Mouse (Mus musculus) gastrocnemius, postnatal 36 days (tissue): ENCODE measurements around the gene Fbxl2. TPM values are rescaled to one million over a fixed set of nuclear protein-coding genes. Genes with fewer than 3 reads are reported as not detected.
A peak's percentile ranks its signal among the peaks of the same experiment; 100 is the strongest.

Experiments used
- DNase-seq, 2 experiments: peaks; one replicate each; pipeline ENCODE4 v3.0.0; 2022
- intact Hi-C: fragments of 180-260 bp; cut with DNase I; formaldehyde crosslinking; loops from one replicate; pipeline ENCODE4 v1.15.1; 2025
- total RNA-seq, 2 experiments: library from RNA; stranded (reverse); gene quantifications; 2 replicates each; pipeline ENCODE4 v1.2.3; 2021

Fbxl2 gene
- total RNA-seq, 2 experiments from 2014 or later, result 0.44 to 0.77 TPM

DNA sequence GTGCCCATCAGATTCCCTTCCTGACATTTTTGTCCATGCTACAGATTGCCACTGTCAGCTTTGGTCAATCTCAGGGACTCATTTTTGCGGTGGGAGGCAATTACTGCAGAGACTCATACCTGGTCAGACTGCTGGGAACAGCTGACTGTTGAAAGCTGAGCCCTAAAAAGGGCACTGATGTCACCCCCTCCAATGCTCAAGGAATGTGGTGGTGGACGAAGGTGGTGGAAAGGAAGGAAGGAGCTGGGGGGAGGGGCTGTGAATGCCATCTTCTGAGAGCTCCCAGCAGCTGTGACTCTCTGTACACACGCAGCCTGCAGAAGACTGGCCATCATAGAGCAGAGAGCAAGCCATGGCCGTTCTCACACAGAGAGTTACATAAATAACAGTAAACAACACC lies 23.9 kb downstream of the Fbxl2 start:
- DNase-seq, result no peak
- intact Hi-C loops, result no loop called here

DNA sequence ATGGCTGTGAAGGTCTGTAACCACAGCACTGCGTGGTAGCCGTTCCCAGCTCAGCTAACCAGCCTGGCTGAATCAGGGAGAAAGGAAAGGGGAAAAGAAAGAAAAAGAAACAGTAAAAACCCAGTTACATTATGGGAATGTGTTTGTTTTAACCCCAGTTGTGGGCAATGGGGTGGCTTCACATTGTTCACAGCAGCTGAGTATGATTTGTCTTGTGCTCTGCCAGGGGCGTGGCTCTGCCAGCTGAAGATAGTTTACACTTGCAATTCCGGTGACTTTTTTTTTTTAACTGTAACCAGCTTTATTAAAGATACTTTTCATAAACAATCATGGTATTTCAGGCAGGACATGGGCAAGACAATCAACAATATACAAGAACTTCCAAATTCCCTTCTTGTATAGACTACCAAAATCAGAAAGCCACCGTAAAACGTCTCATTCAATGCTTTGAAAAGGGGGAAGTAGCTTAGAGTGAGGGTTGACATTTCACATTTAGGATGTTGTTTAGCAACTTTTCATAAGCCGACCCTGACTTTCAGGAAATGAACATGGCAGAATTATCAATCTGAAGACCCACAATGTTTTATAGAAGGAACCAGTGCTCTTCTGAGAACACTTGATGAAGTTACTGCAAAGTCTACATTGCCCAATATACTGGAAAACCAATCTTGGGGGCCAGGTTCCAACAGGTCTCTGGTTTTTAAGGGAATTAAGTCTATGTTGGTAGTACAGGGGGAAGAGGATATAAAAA lies 26.8 kb downstream of the Fbxl2 start:
- intact Hi-C loops, result no loop called here
- no peak for DNase-seq

DNA sequence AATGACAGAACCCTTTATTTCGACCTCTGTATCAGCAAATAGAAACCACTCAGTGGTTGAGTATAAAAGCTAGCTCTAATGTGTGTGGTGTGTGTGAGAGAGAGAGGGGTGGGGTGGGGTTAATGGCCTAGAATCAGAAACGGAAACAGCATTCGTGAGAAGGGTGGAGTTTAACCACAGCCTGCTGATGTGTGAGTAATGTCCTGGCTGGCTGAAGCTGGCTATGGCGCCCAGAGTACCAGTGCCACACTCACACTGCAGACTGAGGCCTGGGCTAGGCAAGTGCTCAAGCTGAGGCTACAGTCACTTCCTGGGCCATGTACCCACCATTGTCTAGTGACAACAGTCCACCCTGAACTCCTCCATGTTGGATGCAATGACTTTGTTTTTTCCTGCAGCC lies 29.6 kb downstream of the Fbxl2 start:
- intact Hi-C loops, result no loop called here
- no peak for DNase-seq

DNA sequence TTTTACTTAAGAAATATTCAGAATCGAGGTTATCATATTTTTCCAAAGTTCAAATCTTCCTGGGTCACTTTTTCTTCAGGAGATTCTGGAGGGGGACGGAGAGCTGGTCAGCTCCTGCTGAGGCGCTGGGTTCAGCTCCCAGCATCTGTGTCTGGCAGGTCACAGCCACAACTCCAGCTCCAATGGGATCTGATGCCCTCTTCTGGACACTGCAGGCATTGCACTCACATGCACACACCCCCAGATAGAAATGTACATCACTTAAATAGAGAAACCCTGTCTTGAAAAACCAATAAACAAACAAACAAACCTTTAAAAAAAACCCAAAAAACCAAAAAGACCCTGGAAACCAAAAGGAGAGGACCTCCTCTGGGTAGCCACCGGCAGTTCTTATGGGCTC lies 30.3 kb downstream of the Fbxl2 start:
- intact Hi-C loops, result no loop called here
- no peak for DNase-seq

DNA sequence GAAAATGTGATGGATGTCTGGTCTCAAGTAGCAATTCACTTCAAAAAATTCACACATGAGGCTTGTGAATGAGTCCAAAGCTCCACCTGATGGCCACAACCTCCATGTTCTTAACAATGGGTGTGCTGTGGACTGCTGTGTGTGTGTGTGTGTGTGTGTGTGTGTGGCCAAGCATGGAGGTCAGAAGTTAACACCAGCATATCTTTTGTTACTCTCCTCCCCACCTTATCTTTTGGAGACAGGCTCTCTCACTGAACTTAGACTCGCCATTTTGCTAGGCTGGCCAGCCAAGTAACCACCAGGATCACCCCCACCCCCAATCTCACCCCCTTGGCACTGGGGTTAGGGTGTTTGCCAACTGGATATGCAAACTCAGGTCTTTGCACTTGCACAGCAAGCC lies 32.0 kb downstream of the Fbxl2 start:
- intact Hi-C loops, result no loop called here
- DNase-seq, result no peak

DNA sequence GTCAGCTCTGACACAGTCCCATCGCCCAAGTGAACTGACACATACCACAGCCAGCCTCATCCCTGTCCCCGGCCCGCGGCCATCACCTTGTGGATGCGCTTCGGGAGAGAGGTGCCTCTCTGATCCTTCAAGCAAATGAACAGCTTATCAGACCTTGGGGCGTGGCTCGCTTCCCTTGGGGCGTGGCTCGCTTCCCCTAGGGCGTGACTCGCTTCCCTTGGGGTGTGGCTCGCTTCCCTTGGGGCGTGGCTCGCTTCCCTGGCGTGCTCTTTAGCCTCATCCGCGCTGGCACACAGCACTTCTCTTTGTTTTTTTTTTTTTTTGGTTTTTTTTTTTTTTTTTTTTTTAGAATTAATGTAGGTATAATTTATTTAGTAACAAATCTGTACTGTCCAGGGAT lies 34.8 kb downstream of the Fbxl2 start:
- no peak for DNase-seq
- intact Hi-C loops, result no loop called here

DNA sequence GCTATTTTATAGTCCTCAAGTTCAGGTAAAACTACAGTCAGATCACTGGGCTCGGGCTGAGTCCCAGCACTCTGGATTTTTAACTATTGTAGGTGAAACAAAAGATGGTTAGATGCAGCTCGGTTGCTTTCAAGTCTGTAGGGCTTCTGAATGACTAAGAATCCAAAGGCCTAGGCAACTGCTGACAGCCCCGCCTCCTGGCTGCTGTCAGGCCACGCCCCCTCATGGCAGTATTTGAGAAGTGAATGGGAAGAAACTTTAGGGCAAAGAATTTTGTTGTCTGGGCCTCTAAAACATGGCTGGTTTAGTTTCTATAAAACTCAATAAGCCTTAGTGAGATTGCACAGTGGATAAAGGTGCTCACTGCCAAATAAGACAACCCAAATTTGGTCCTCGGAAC lies 36.5 kb downstream of the Fbxl2 start:
- DNase-seq, result no peak

DNA sequence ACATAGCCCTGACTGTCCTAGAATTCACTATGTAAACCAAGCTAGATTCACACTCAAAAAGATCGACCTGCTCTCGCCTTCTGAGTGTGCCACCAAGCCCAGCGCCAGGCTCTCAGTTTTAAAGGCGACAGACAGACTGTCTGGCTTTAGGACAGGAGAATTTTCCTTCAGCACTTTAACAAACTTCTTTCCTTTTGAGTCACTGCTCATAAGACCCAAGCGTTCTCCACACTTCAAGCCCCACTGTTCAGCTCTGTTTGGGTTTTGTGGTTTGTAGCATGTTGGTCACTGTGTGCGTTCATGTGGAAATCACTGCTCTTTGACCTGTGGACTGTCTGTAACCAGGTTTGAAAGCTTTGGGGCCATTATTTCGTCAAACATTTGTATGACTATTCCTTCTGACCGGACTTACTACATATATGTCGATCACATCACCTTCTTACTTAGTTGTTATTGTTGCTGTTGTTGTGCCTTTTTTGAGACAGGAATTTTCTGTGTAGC lies 38.1 kb downstream of the Fbxl2 start:
- no peak for DNase-seq
- intact Hi-C loops, result no loop called here

More for the DNA sequence above, 36.5 kb downstream of the Fbxl2 start:
- intact Hi-C loops, result no loop called here

DNA sequence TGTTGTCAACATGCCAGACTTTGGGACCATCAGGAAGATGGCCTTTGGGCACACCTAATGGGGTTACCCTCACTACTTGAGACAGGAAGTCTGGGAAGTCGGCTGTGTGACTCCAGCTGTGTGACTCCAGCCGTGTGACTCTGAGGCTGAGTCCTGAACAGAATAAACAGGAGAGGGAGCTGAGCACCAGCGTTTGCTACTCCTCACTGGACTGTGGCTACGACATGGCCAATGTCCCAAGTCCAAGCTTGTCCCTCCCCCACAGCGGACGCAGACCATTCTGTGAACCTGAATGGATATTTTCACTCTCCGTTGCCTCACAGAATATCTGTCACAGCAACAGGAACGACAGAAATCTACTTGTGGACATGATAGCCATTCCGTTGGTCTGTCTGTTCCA lies 39.2 kb downstream of the Fbxl2 start:
- intact Hi-C loops, result no loop called here
- DNase-seq, result no peak

DNA sequence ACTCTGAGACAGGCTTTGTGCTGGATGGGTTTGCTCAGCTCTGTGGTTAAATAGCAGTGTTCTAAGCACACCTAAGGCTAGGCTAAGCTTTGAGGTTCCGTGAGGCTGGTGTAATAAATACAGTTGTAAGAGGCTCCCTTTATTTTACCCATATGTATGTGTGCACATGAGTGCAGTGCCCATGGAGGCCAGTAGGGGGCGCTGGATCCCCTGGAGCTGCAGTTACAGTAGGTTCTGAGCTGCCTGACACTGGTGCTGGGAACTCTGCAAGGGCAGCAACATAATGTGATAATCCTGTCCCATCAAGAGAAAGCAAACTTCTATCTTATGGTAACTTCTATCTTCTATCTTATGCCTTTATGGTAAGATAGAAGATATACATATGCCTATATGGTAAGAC lies 47.7 kb downstream of the Fbxl2 start:
- intact Hi-C loops, result no loop called here

DNA sequence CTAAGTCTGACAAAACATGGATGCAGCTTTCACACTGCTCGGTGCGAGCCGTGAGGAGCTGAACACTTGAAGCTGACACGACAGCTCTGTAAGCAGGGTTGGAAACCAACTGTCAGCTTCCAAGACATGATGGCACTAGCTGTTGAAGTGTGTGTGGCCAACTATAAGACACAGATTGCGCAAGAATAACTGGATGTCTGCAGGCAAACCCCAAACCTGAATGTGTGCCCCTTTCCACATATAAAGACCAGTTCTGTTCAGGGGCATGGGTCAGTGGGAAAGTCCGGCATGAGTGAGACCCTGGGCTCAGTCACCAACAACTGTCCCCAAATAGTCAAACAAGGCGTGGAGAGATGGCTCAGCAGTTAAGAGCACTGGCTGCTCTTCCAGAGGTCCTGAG lies 53.2 kb downstream of the Fbxl2 start:
- intact Hi-C loops, result loop anchor here (5.0 kb wide), 1 partner anchor 124 kb away; no protein-coding TSS in a partner anchor
- DNase-seq, result no peak

More for the DNA sequence above, 47.7 kb downstream of the Fbxl2 start:
- DNase-seq, result no peak

DNA sequence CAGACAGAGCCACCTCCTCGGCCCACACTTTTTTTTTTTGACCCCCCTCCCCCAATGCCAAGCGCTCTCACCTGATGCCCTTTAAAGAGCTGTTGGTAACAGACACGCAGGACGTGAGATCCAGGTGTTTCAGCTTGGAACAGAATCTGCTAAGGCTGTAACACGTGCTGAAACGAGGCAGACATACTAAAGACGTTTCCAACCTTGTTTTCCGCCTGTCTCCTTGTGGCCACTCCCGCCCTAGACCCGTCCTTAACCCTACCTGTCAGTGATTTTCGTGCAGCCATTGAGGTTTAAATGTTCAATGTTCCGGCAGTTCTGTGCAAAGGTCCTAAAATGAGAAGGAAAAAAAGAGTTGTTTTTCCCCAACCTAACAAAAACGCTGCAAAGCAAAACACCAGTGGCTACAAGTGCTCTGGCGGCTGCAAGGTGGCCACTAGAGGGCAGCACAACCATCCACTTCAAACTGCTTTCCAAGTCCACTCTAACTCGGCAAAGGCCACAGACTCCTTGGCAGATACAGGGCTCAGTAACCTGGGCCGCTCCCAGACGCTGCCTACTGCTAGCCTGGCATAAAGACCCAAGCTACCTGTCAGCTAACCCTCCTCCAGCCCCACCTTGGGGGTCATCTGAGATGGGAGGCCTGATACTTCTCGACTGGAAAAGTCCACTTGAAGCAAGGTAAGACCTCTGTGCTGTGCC lies 55.3 kb downstream of the Fbxl2 start:
- DNase-seq, result peak; percentile 71 to 76
- intact Hi-C loops, result loop anchor here (5.0 kb wide), 1 partner anchor 127 kb away; no protein-coding TSS in a partner anchor

DNA sequence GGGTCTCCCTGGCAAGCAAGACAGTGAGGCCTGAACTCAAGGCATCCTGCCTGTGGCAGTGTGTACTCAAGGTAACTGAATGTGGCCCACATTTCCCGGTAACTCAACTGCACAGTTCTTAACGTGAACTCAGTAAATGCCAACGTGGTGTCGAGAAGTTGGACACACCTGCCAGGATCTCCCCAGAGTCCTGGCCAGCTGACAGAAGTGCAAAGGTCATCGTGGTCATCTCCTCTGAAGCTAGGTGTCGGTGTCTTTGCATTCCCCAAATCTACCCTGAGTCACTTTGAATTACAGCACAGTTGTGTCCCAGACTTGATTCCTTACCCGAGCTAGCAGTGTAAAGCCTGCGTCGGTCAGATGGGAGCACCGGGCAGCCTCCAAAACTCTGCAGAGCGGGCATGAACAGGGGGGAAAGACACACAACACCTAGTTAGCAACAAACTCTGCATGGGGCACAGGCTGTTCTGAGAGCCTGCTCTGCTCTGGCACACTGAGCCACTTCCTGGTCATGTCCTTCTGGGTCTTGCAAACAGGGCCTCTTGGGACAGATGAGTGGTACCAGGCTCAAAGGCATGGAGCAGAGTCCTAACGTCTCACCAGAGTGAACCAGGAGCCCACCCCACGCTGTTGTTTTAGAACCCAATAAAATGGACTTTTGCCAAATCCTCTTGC lies 60.9 kb downstream of the Fbxl2 start:
- intact Hi-C loops, result no loop called here
- no peak for DNase-seq

DNA sequence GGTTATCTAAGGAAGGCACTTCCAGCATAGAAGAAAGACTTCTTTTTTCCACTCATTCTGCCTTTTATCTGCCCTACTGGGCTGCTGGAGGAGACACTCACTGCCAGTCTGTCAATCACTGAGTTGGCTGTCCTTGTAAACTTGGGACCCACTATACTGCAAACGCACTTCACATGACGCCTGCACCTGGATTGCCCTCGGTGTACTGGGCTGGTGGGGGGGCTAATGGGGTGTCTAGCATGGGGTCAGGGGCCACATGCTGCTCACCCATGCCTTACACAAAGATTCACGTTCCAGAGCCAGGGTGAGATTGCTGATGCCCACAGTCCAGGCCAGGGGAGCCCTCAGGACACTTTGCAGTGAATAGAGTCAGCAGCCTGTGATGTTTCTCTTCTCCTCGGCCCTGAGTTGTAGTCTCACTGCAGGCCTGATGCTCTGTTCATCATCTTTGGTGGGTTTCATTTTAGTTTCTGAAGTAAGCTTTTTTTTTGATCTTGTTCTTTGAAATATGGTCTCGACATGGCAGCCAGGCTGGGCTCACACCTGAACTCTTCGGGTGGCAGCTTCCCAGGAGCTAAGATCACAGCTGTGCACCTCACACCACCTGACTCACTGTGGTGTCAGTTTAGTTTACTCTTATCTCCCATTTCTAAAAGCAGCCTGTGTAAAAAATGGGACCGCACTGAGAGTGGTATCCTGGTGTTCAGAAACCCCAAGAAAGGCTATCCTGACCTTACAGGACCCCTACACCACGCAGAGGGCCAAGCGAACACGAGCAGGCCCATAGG lies 62.9 kb downstream of the Fbxl2 start:
- intact Hi-C loops, result no loop called here
- DNase-seq, result no peak

DNA sequence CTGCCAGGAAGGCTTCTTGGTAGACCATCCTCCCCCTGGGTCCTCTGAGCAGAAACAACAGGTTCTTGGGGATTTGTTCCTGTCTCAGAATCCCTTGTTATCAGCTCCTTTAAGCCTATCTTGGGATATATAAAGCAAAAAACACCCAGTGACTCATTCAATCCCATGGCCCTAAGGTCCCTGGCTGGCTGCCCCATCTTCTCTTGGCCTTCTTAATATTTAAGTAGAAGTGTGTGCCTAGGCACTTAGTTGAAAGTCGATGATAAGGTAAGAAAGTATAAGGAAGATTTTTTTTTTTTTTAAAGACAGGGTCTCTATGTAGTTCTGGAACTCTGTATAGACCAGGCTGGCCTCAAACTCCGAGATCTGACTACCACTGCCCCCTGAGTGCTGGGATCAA lies 63.5 kb downstream of the Fbxl2 start:
- intact Hi-C loops, result no loop called here
- DNase-seq, result no peak

DNA sequence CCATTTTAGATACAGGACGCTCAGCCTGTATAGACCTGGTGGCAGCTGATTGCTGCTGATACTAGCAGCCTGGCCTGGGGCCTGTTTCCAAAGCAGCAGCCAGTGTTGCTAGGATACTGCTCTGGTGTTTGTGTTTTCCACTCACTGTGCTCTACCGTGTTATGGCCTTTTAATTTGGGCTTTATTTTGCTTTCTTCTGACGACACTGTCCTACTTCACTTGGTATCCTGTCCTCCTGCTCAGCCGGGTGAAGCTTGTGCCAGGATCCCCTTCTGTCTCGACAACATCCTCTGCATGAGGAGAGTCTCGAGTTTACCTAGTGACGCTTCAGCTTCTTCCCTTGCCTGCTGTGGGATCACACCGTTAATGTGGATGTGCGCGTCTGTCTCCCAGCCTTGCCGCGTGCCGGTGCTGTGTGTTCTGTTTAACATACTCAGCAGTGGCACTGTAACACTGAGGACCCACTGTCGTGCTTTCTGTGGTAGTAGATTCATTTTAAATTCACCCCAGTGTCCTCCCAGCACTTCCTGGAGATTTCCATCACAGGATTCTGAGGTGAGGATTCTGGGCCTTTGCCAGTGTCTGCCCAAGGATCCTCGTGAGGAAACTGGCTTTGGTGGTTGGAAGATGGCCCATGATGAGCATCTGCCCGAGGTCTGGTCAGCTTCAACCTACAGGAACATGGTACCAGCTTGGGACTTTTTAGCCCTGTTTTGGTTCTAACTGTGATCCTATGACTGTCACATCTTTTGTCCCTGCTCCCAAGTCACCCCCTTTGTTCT lies 64.7 kb downstream of the Fbxl2 start:
- no peak for DNase-seq
- intact Hi-C loops, result no loop called here

DNA sequence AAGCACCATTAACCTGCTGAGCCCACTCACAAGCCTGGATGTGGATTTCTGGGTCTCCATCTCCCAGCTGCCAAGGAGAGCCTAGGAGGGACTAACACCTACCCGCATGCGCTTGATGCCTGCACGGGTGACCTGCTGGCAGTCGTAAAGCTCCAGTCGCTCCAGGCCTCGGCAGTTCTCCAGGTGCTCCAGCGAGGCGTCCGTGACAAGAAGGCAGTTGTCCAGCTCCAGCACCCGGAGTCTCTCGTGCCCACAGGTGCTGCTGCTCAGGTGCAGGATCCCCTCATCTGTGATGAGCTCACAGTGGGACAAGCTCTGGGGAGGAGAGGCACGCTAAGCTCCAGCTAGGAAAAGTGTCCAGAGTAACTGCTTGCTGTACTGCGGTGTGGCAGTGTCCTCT lies 66.6 kb downstream of the Fbxl2 start:
- intact Hi-C loops, result no loop called here
- DNase-seq, result no peak

DNA sequence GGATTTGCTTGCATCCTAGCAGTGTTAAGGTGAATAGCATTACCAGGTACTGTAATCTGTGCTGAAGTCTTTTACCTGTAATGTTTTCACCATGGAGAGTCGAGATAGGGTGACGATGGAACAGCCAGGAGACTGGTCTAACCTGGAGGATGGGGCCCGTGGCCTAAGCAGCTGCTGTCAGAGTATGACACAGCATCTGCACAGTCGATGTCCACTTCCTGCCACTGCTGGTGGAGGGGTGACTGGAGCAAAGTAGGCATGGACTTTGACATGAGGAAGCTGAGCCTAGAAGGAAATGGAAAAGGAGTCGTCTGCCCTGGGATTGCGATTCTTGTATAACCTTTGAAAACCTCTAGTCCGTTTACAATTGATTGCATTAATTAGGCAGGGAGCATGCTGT lies 67.3 kb downstream of the Fbxl2 start:
- intact Hi-C loops, result no loop called here
- DNase-seq, result no peak

DNA sequence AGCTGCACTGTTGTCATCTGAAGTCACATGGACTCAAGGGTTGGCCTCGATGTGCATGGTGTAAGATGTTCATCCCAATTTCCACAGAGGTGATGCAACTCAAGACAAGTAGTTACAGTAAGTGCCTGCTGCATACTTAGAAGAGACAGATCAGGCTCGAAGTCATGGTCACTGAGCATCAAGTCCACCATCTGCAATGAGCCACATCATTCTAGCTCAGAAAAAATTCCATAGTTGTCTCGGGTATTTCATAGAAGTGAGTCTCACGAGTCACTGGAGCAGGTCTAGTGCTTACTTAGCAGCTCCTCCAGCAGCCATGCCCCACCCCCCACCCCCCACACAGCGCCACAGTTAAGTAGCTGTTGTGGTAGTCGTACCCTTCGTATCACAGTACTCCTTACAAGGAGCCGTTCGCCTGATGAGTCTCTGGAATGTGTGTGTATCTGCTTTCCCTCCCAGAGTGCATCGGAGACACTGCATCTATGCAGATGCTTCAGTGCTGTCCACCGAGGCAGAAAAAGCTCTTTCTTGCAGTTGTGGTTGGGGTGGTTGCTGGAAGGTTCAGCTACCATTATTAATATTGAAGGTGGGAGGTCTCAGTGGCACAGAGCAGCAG lies 68.7 kb downstream of the Fbxl2 start:
- intact Hi-C loops, result no loop called here
- DNase-seq, result no peak
